In the genomic region with DNA sequence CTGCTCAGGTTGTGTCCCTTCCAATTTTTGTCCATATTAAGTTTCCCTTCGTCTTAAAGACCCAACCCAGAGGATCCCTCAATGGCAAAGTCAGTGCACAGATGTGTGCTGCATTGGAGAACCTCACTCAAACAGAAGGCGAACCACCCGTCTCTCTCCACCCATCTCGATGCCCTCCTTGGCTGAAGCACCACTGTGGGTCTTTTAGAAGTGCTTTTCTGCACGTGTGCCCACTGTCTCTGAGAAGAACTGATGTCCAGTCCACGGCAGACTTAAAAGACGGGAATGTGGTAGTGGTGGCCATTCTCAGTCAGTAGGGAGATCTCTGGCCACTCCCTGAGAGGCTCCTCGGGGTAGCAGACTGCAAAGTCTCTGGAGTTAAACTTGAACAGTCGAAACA, we compare ENCODE assay signal across 35 mouse cellular contexts.
"Had no signal": no experiment of that assay in that cellular context is flagged by ENCODE, and none has a peak within 500 bp of the region (broad histone marks: within the 10 kb centered on the region; RNA-seq: fewer than 3 reads in every experiment).

No protein-coding gene starts in this region.

- H3K4me1 ChIP-seq: heart, embryonic 10.5 days; heart, embryonic 12.5 days; heart, embryonic 15.5 days; hindbrain, embryonic 12.5 days; hindbrain, embryonic 13.5 days; hindbrain, embryonic 15.5 days; intestine, embryonic 15.5 days; kidney, embryonic 15.5 days had no signal

- H3K36me3 ChIP-seq: heart, embryonic 10.5 days; heart, embryonic 12.5 days; heart, embryonic 13.5 days; heart, embryonic 15.5 days; hindbrain, embryonic 10.5 days; hindbrain, embryonic 12.5 days; hindbrain, embryonic 13.5 days; hindbrain, embryonic 15.5 days; intestine, embryonic 15.5 days had no signal

- H3K9me3 ChIP-seq: heart, embryonic 10.5 days; heart, embryonic 13.5 days; heart, embryonic 15.5 days; hindbrain, embryonic 10.5 days; hindbrain, embryonic 12.5 days; hindbrain, embryonic 13.5 days; hindbrain, embryonic 15.5 days; intestine, embryonic 15.5 days; kidney, embryonic 15.5 days had no signal

- H3K27me3 ChIP-seq: heart, embryonic 15.5 days; hindbrain, embryonic 12.5 days; hindbrain, embryonic 13.5 days; hindbrain, embryonic 15.5 days; intestine, embryonic 15.5 days; kidney, embryonic 15.5 days had no signal

- ATAC-seq: hindbrain, embryonic 16.5 days; hindbrain, postnatal 0 days; inflammation-experienced regulatory T-cells, adult 6 months; intestine, embryonic 15.5 days; intestine, embryonic 16.5 days; intestine, postnatal 0 days had no signal

- H3K9ac ChIP-seq: heart, embryonic 12.5 days; heart, embryonic 13.5 days; heart, embryonic 15.5 days; hindbrain, embryonic 12.5 days; hindbrain, embryonic 13.5 days; hindbrain, embryonic 14.5 days; hindbrain, embryonic 15.5 days; intestine, embryonic 15.5 days; kidney, embryonic 15.5 days had no signal

- H3K4me2 ChIP-seq: heart, embryonic 11.5 days; heart, embryonic 12.5 days; heart, embryonic 13.5 days; heart, embryonic 15.5 days; hindbrain, embryonic 12.5 days; hindbrain, embryonic 13.5 days; hindbrain, embryonic 14.5 days; hindbrain, embryonic 15.5 days; intestine, embryonic 15.5 days; kidney, embryonic 15.5 days had no signal

- H3K4me3 ChIP-seq: heart, embryonic 10.5 days; heart, embryonic 12.5 days; heart, embryonic 13.5 days; heart, embryonic 15.5 days; hindbrain, embryonic 10.5 days; hindbrain, embryonic 12.5 days; hindbrain, embryonic 13.5 days; hindbrain, embryonic 15.5 days; intestine, embryonic 15.5 days; kidney, embryonic 15.5 days; layer of hippocampus, adult 2 months had no signal

- DNase-seq: heart, postnatal 10 days; heart, postnatal 14 days; heart, postnatal 36 days; heart, postnatal 4 days; kidney, adult 11 months; kidney, adult 18-20 months; kidney, adult 2 months; kidney, adult 8-10 months; kidney, adult 9 months; kidney, postnatal 10 days; kidney, postnatal 14 days; kidney, postnatal 25 days; kidney, postnatal 36 days; kidney, postnatal 4 days; layer of hippocampus, adult 9-11 months; layer of hippocampus, postnatal 36 days had no signal

- H3K27ac ChIP-seq: heart, embryonic 10.5 days; heart, embryonic 13.5 days; heart, embryonic 15.5 days; hindbrain, embryonic 10.5 days; hindbrain, embryonic 12.5 days; hindbrain, embryonic 13.5 days; hindbrain, embryonic 14.5 days; hindbrain, embryonic 15.5 days; hindbrain, postnatal 0 days; intestine, embryonic 15.5 days; kidney, embryonic 15.5 days; kidney, postnatal 0 days; layer of hippocampus, adult 2 months had no signal
